Mouse (Mus musculus) lung, embryonic 16.5 days (tissue): Measurements from ENCODE around the gene Epn3. TPM values are rescaled to one million over a fixed set of nuclear protein-coding genes. Genes with fewer than 3 reads are reported as not detected.

Source experiments
- ATAC-seq: fragments of 200-750 bp; cut with Nextera tagmentation; 2 replicates; pipeline ENCODE4 v1.8.0; 2017; ENCODE audit warnings: low read depth, mild to moderate bottlenecking, moderate library complexity
- H3K27ac ChIP-seq: fragments of 300-500 bp; sonication (generic); 2 replicates; pipeline ENCODE4 v1.5.1; 2014; ENCODE audit warnings: mild to moderate bottlenecking, control low read depth, low read length
- H3K27me3 ChIP-seq: fragments of 300-500 bp; sonication (generic); 2 replicates; pipeline ENCODE4 v1.6.1; 2014; ENCODE audit warnings: low read depth, low read length, mixed read lengths; ENCODE audit not compliant: control insufficient read depth, insufficient read depth
- H3K36me3 ChIP-seq: fragments of 300-500 bp; sonication (generic); 2 replicates; pipeline ENCODE4 v1.6.1; 2014; ENCODE audit warnings: low read length; ENCODE audit not compliant: control insufficient read depth, insufficient read depth
- H3K4me1 ChIP-seq: fragments of 300-500 bp; sonication (generic); replicated peaks from 2 replicates; pipeline ENCODE4 v1.6.1; 2014; ENCODE audit warnings: low read length, mixed read lengths; ENCODE audit not compliant: control insufficient read depth, insufficient read depth
- H3K4me2 ChIP-seq: fragments of 300-500 bp; sonication (generic); 2 replicates; pipeline ENCODE4 v1.6.1; 2014; ENCODE audit warnings: low read depth, low read length, control low read depth
- H3K4me3 ChIP-seq: fragments of 300-500 bp; sonication (generic); 2 replicates; pipeline ENCODE4 v1.5.1; 2014; ENCODE audit warnings: mild to moderate bottlenecking, low read length, control low read depth
- H3K9ac ChIP-seq: fragments of 300-500 bp; sonication (generic); 2 replicates; pipeline ENCODE4 v1.6.1; 2014; ENCODE audit warnings: low read length, control low read depth
- H3K9me3 ChIP-seq: fragments of 300-500 bp; sonication (generic); 2 replicates; pipeline ENCODE4 v1.6.1; 2016; ENCODE audit warnings: low read length; ENCODE audit not compliant: control insufficient read depth
- WGBS: fragments of 180-500 bp; shearing (Covaris S2); extraction: QIAGEN DNeasy Blood & Tissue Kit; methylation state at CpG from one replicate; pipeline ENCODE4 v1.1.7; 2014; 5-methylcytosine and 5-hydroxymethylcytosine counted together
- polyA plus RNA-seq: library from polyadenylated mRNA; unstranded; fragments of >200 nt; fragmentation: Nextera tagmentation; extraction: Ambion mirVana; gene quantifications from 2 replicates; pipeline ENCODE4 v1.2.1, GENCODE M21; 2015

Epn3 gene
- polyA plus RNA-seq, result 18.5 and 19.2 TPM in 2 replicates

DNA sequence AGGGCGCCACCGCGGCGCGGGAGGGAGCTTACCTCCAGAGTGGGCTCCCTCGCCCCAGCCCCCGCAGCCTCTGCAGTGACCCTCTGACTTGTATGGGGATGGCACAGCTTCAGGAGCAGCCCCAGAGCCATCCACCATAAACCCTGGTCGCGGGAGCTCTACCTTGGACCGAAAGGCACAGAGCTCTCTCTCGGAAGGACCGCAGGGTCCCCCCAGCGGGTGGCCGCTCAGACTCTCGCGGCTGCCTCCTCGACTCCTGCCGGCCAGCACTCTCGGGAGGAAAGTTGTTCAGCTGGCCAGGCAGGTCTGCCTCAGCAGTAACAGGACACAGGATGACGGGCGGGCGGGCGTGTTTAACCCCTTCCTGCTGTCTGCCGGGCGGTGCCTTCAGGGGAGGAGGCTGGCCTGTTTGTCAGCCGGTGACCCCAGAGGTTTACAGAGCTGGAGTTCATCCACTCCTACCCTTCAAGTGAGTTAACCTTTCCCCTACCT, at the start of gene Epn3:
Epn3 (minus strand) TSS at position 314 of the 492 bp plus-strand sequence.
- Histone ChIP-seq H3K4me3 (peak within 1 kb of the TSS; percentile 54), H3K9ac (peak within 1 kb of the TSS; percentile 68), H3K9me3 (no peaks in the 10 kb centered on the region), H3K27ac (peak within 1 kb of the TSS; percentile 96), H3K4me1 (peaks cover 29% of the 10 kb centered on the region), H3K36me3 (peaks cover 2% of the 10 kb centered on the region), H3K27me3 (no peaks in the 10 kb centered on the region; the same call in 1 of the 2 replicates), H3K4me2 (peak within 1 kb of the TSS; percentile 58)
- ATAC-seq, result peak; percentile 75
- under 1% methylated on average over 26 of the region's 26 CpGs for WGBS

DNA sequence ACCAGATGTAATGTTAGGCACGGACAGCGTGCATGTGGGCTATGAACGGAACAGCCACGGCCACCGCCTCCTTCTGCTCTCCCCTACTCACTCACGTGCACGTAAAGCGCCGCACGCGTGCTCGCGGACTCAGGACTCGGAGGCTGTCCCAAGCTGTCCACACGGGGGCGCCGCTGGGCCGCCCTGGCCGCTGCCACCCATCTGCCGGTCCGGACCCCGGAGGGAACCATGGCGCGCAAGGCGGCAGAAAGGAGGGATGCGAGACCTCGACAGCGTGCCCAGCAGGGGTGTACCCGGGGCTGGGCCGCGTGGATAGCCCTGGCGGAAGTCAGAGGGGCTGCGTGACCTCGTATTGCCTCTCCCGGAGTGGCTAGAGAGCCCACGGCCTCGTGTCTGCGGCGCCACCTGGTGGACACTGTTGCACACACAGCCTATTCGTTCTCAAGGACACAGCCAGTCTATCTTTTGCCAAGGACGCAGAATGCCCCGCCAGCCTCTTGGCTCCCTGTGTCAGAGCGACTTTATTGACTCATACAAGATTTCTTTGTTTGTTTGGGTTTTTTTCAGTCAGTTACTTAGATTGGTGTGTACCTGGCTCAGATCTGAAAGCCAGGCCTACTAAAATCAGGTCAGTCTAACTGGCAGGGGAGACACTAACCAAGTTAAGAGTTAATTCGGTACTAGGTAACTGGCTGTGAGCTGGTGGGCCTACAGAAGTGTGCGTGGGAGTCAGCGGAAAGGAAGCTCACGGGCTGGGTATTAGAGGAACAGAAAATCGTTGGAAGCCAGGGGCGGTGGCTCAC, 49.3 kb upstream of the Epn3 start, which contains the start of gene Rsad1:
Rsad1 (minus strand) TSS at position 368 of the 803 bp plus-strand sequence.
- peak within 1 kb of the TSS; percentile 87 for H3K27ac ChIP-seq
- 2% methylated on average over 49 of the region's 49 CpGs for WGBS
- peak; percentile 90 for ATAC-seq

DNA sequence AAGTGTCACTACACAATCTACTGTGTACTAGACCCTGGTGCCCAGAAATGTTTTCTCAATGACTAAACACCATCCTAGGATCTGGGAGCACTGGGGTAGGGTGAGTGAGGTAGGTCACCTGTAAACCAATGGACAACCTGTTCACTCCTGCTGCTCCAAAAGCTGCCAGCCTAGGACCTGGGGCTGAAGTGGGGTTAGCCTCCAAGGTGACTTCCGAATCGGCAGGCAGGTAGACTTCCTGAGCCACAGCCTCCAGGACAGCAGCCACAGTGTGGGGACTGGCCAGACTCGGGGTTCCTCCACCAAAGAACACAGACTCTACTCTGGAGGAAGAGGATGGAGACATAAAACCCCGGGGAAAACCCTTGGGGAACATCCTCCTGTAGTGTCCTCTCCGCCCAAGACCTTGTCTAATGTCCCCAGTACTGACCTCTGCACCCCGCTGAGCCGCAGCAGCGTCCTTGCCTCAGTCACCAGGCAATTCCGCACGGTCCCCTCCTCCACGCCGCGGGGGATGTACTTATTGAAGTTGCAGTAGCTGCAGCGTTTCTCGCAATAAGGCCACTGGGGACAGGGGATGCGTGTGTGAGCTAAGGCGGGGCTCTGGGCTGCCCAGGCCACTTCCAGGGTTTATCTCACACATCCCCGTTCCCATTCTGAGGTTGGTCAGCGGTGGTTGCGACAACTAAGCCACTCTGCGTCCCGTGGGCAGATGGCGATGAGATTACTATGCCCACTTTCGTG, 48.4 kb upstream of the Epn3 start:
- Histone ChIP-seq H3K36me3 (no peaks in the 10 kb centered on the region), H3K9ac (peak overlapping the region; percentile 82), H3K4me2 (peak overlapping the region; percentile 98), H3K4me3 (peak overlapping the region; percentile 73), H3K27ac (no peak overlapping the region), H3K27me3 (no peaks in the 10 kb centered on the region), H3K4me1 (peaks cover 18% of the 10 kb centered on the region), H3K9me3 (no peaks in the 10 kb centered on the region; the same call in 1 of the 2 replicates)
- WGBS, result 9% methylated on average over 24 of the region's 24 CpGs
- peak; percentile 11; the same call in 1 of the 2 replicates for ATAC-seq

More for the DNA sequence above, 49.3 kb upstream of the Epn3 start, which contains the start of gene Rsad1:
- Histone ChIP-seq H3K9ac (peak within 1 kb of the TSS; percentile 82), H3K36me3 (no peaks in the 10 kb centered on the region), H3K4me2 (peak within 1 kb of the TSS; percentile 98), H3K4me1 (peaks cover 18% of the 10 kb centered on the region), H3K9me3 (no peaks in the 10 kb centered on the region; the same call in 1 of the 2 replicates), H3K27me3 (no peaks in the 10 kb centered on the region), H3K4me3 (peak within 1 kb of the TSS; percentile 73)

DNA sequence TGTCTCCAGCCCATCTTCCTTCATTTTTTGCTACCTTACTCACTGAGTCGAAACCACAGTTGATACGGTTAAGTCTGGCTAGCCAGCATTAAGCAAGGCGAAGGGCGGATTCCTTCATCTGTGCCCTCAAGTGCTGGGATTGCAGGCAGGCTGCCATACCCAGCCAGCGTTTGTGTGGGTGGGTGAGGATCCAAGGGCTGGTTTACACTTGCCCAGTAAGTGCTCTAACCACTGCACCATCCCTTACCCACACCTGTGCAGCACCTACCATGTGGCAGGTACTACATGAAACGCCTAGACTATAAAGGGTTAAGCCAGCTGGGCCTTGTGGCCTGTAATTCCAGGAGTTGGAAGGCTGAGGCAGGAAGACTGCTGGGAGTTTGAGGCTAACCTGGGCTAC, 47.5 kb upstream of the Epn3 start:
- Histone ChIP-seq H3K27ac (no peak overlapping the region), H3K9ac (no peak overlapping the region), H3K4me1 (peaks cover 18% of the 10 kb centered on the region), H3K36me3 (no peaks in the 10 kb centered on the region), H3K4me2 (no peak overlapping the region), H3K4me3 (no peak overlapping the region), H3K9me3 (no peaks in the 10 kb centered on the region; the same call in 1 of the 2 replicates), H3K27me3 (no peaks in the 10 kb centered on the region)
- ATAC-seq, result no peak
- 93% methylated on average over 6 of the region's 6 CpGs for WGBS

DNA sequence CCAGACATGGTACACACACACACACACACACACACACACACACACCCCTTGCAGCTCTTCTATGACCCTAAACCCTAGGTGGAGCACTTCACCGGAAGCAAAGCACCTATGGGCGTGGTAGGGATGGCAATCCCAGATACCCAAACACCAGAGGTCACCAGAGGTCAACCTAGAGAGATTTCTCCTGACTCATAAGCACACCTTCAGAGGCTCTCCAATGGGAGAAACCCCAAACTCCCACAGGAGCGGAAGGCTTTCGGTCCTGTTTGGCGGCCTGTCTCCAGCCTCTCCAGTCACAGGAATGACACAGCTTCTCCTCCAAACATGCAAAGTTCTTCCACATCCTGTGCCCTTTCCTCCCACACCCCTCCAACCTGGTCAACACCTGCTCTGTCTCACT, 46.6 kb upstream of the Epn3 start:
- no peak for ATAC-seq
- H3K36me3 ChIP-seq, result no peaks in the 10 kb centered on the region
- 83% methylated on average over 5 of the region's 5 CpGs for WGBS
- no peak overlapping the region for H3K27ac ChIP-seq
- H3K4me1 ChIP-seq, result peaks cover 18% of the 10 kb centered on the region
- H3K9ac ChIP-seq, result no peak overlapping the region
- H3K27me3 ChIP-seq, result no peaks in the 10 kb centered on the region
- no peak overlapping the region for H3K4me3 ChIP-seq
- H3K9me3 ChIP-seq, result no peaks in the 10 kb centered on the region
- H3K4me2 ChIP-seq, result no peak overlapping the region

DNA sequence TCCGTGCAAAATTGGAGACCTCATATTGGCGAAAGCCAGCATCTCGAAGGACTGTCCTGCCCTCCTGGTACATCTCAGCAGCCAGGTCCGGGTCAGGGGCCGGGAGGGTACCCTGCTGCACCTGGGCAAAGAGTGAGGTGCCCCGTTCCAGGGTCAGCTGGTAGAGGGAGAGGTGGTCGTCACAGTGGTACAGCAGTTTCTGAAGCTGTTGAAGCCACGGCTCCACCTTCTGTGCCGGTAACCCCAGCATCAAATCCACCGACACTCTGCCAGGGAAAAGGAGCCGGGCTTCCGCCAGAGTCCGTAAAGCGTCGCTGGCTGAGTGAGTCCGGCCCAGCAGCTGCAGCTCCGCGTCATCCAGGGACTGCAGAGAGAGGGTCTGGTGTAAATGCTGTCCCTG, 44.6 kb upstream of the Epn3 start:
- Histone ChIP-seq H3K27ac (no peak overlapping the region), H3K9ac (no peak overlapping the region), H3K36me3 (no peaks in the 10 kb centered on the region), H3K9me3 (no peaks in the 10 kb centered on the region), H3K4me3 (no peak overlapping the region), H3K4me2 (peak overlapping the region; percentile 35; the same call in 1 of the 2 replicates), H3K27me3 (no peaks in the 10 kb centered on the region), H3K4me1 (peaks cover 11% of the 10 kb centered on the region)
- WGBS, result 49% methylated on average over 18 of the region's 18 CpGs
- no peak for ATAC-seq

DNA sequence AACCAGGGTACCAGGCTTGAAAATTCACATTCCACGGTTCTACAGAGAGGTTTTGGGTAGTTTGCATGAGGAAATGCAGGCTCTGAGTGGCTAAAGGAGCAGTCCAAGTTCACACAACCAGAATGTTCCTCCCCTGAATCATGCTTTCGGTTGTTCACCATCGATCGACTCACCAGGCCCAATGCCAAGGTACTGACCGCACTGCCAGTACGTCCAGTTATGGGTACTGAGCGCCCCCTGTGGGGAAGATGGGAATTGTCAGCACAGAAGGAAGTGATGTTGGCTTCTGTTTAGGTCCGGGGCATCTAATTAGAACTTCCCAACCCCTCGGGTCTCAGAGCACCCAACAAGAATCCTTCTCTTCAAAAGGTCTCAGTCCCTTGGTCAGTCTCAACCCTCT, 44.2 kb upstream of the Epn3 start:
- H3K36me3 ChIP-seq, result no peaks in the 10 kb centered on the region
- no peaks in the 10 kb centered on the region for H3K27me3 ChIP-seq
- H3K4me1 ChIP-seq, result peaks cover 9% of the 10 kb centered on the region
- peak overlapping the region; percentile 35; the same call in 1 of the 2 replicates for H3K4me2 ChIP-seq
- 26% methylated on average over 9 of the region's 9 CpGs for whole genome bisulfite sequencing
- no peaks in the 10 kb centered on the region for H3K9me3 ChIP-seq
- peak overlapping the region; percentile 8; the same call in 1 of the 2 replicates for H3K9ac ChIP-seq
- no peak overlapping the region for H3K27ac ChIP-seq
- peak; percentile 48 for ATAC-seq
- no peak overlapping the region for H3K4me3 ChIP-seq

DNA sequence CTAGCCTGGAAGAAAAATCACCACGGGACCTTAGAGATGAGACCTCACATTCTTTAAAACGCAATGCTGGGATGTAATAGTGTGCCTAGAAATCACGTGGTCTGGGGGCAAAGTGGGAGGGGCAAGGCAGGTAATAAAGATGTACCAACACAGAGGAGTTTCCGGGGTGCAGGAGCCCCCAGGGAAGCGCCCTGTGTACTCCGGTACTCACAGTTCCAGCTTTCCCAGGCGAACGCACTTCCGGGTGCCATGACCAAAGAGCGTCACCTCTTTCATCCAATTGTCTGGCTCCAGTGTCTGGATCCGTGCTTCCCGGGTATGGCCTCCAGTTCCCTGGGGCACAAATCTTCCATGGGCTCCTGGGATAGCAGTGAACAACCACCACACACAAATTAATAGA, 43.6 kb upstream of the Epn3 start:
- no peak overlapping the region for H3K4me2 ChIP-seq

DNA sequence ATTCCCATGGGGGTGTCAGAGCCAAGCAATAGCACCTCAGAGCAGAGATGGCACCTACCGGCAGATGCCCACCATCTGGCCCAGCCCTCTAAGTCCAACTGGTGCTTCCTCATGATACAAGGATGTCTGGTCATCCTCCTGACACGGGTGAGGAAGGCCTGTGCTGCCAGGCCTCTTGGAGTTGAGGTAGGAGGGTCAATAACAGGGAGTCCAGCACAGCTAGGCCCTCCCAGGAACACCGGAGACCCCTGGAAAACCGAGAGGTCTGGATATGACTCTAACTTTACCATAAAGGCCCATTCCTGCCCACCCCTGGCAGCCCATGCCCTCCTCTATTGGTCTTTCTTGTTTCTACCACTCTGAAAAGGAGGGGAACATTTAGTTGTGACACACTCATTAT, 42.6 kb upstream of the Epn3 start:
- Histone ChIP-seq H3K4me2 (no peak overlapping the region), H3K27ac (no peak overlapping the region), H3K4me3 (no peak overlapping the region), H3K4me1 (peaks cover 3% of the 10 kb centered on the region; the same call in 1 of the 2 replicates), H3K27me3 (no peaks in the 10 kb centered on the region), H3K9me3 (no peaks in the 10 kb centered on the region), H3K9ac (no peak overlapping the region), H3K36me3 (no peaks in the 10 kb centered on the region)
- WGBS, result 87% methylated on average over 4 of the region's 4 CpGs
- ATAC-seq, result no peak

More for the DNA sequence above, 43.6 kb upstream of the Epn3 start:
- no peaks in the 10 kb centered on the region for H3K27me3 ChIP-seq
- H3K4me3 ChIP-seq, result no peak overlapping the region
- no peaks in the 10 kb centered on the region for H3K36me3 ChIP-seq
- H3K27ac ChIP-seq, result no peak overlapping the region
- no peak for ATAC-seq
- H3K9me3 ChIP-seq, result no peaks in the 10 kb centered on the region
- WGBS, result 87% methylated on average over 12 of the region's 12 CpGs
- peaks cover 6% of the 10 kb centered on the region for H3K4me1 ChIP-seq
- H3K9ac ChIP-seq, result no peak overlapping the region
